Mouse (Mus musculus) layer of hippocampus, postnatal 25 days (tissue): ENCODE data around the gene Gm9999. TPM values are rescaled to one million over a fixed set of nuclear protein-coding genes. Genes with fewer than 3 reads are reported as not detected.

Experiments used
- DNase-seq, 2 experiments: peaks; one replicate each; pipeline ENCODE4 v3.0.0; 2022; ENCODE audit warnings: mixed read lengths in 2 of 2, low spot score in 1 of 2; ENCODE audit errors: extremely low spot score in 1 of 2
- total RNA-seq, 2 experiments: library from RNA; stranded (reverse); gene quantifications; 2 replicates each; pipeline ENCODE4 v1.2.3; 2021

The Gm9999 gene
- total RNA-seq, 2 experiments from 2014 or later, result not detected

DNA sequence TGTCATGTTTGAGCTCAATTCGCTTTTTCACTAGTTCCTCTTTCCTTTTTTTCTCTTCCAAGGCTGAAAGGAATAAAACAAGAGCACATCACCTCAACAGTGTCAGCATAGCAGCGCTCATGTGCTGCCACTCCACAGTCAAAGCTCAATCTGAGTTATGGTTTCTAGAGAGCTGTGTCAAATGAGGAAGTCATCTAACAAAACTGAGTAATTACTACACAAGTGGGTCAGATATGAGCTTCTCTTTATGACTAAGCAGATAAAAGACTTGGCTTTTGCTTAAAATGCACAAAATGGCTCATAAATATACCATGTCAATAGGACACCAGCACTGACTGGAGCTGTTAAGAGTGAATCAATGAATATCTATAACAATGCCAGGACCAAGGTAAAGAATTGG lies 15.6 kb downstream of the Gm9999 start:
- no peak for DNase-seq

DNA sequence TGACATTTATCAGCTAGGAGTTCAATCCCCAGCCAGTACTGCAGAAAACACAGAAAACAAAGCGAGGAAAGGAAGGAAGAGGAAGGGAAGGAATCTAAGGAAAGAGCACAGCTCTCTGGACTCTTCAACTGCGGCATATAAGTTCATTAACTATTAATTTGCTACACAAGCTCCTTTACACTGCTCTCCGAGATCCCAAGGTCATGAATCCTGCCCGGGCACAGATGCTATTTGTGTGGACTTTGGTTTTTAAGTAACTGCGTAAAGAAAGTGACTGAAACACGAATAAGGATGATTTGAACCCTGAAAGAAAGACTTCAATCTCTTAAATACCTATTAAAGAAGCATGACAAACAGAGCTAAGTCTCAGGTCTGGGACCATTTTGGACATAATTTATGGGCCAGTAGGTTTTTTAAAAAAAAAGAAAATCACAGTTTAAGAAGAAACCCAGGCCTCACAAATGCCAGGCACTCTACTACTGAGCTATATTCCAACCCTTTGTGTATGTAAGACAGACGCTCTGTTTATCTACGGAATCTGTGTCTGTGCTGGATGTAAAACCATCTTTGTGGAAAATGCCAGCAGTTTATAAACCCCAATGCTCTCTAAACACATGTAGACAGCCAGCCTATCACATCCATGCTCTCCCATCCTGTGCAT lies 16.7 kb downstream of the Gm9999 start:
- DNase-seq, result no peak

DNA sequence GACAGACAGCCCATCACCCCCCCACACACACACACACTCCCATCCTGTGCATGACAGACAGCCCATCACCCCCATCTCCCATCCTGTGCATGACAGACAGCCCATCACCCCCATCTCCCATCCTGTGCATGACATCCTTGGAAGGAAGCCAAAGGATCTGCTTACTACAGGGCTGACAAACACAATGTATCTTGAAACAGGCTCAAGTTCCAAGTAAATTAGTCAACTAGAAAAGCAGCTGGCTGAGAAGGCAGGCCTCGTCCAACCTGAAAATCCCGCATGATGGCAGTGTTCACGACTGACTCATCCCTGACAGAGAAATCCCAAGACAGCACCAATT lies 17.2 kb downstream of the Gm9999 start:
- no peak for DNase-seq

DNA sequence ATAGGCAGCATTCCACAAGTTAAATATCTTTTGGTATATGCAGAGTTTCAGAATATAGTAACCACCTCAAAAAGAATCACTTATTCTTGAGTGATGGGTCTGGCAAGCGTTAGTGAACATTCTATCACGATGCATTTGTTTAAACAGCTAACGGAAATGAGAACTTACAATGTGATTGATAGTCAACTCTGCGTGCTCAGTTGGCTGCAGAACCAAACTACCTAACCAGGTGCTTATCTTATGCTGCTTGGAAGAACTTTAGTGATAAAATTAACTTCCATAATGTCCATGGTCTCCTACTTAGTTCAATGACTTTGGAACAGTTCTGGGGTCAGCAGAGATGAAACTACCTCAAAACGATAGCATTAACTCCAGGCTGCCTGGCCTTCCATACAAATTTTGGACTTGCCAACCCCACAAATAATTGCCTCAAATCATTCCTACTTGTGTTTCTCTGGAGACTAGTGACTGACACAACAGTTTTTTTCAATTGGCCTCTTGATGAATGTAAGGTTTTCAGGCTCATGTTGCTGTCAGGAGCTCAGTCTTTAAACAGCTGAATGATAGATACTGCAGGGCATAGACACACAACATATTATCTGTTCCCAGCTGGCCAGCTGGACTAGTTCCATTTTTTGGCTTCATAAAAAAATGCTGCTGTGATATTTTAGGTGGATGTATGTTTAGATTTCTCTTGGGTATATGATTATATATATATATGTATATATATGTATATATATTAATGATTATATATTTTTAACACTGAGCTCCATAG lies 17.9 kb downstream of the Gm9999 start:
- DNase-seq, result no peak

DNA sequence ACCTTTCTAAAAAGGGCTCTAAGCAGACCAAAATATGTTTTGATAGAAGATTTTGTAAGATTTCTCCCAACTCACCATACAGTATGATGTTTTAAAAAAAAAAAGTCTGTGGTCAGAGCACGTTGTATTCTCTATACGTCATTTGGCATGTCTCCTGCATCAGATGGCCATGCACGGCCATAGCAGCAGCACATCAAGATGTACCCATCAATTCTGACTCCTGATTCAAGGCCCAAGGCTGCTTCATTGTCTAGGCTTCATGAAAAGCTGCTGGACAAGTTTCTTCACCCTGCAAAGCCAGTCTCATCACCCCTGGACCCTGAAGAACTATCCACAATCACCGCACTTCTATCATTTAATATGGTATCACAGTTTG lies 18.5 kb downstream of the Gm9999 start:
- no peak for DNase-seq

DNA sequence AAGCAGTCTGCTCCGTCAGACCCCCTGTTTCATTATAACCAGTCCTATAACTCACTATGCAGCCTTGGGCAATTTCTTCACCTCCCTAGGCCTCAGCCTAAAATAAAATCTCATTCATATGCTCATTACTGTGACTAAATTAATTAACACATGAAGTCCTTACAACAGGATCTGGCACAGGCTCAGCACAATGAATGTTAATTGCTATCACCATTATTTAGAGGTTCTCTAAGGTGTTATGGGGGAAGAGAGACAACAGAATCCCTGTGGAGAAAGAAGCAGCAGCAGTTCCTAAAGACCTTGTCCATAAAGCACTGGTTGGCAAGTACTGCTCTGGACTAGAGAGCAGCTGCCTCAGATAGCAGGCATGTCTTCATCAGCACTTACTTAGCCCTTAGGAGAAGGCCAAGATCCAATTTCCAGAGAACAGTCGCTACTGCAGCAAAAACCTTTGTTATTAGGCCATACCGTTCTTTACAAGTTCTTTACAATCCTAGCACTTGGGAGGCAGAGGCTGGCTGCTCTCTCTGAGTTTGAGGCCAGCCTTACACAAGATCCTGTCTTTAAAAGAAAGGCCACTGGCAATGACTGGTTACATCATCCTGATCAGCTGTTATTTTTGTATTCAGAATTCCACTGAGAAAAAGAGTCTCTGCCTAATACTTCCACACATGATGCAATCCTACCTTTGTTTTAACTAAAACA lies 20.2 kb downstream of the Gm9999 start:
- no peak for DNase-seq

DNA sequence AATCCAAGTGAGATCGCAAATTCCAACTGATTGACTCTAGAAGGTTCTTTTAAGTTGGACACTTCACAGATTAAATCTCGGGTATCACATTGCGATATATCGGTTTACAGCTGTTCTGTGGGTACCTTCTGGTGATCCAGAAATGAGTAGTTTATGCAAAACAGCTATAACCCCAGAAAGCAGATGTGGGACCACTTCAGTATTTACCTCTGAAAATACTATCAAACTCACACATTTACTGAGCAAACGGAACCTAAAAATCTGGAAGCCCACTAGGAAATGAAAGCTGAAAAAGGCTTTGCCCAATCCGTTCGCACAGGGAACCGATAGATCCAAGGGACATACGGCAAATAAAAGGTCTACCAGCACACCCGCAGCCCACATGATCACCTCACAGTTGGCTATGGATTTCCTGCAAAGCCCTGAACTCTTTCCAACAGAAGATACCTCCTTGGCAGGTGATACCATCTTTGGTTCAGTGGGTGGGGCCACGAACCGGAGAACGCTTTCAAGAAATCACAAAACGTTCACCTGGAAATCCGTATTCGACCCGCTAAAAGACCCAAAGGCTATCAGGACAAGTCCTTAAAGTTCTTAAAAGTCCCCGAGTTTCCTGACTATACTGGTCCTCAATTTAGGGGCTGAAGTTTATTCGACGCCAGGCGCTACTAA lies 23.9 kb downstream of the Gm9999 start:
- DNase-seq, result no peak

DNA sequence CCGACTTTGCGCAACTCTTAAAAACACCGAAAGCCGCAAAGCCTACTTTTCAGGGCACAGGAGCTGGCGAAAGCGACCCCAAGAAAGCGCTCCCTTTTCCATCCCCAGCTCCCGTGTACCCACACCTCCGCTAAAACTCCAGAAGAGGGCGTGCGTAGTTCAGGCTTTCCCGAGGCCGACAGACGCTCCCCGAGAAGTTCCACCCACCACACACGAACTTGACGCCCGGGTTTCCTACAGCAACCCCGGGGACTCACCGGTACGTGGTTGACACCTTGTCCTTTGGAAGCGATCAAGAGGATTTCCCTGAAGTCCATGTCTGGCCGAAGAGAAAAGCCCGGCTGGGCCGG lies 24.4 kb downstream of the Gm9999 start:
- no peak for DNase-seq

DNA sequence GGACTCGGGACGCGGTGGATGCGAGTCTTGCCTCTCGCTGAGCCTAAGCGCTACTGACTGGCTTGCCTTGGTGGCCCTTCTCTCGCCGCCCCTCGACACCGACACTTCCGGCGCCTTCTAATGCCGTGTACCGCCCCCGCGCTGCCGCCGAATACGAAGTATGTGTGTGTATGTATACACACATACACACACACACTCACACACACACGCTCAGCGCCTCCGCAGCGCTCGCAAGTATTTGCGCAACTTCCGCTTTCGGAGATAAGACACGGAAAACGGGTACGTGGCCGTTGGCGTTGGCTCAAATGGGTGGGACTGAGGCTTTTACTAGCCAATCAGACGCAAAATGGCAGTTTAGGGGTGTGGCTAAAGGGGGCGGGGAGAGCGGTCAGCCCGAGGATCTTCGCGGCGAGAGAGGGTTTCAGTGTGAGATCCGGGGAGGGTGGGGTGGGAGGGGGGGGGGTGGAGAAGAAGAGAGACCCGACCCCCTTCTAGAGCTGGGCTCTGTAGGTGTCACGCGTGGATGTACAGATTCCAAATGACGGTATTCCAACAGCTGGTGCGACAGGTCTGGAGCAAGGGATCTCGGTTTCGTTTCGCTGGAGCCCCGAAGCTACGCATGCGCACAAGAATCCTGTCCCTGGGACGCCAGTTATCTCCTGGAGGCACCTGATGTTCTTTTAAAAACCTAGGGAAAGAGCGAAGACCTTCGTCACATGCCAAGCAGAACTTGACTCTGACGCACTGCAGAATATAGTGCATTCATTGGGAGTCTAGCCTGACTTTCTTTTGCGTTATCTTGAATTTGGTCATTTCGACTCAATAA lies 25.0 kb downstream of the Gm9999 start, which contains the start of gene Spty2d1:
Gene Spty2d1 (minus strand): TSS at position 244 of the 826 bp plus-strand sequence.
- DNase-seq, result peak; percentile 96 to 100

DNA sequence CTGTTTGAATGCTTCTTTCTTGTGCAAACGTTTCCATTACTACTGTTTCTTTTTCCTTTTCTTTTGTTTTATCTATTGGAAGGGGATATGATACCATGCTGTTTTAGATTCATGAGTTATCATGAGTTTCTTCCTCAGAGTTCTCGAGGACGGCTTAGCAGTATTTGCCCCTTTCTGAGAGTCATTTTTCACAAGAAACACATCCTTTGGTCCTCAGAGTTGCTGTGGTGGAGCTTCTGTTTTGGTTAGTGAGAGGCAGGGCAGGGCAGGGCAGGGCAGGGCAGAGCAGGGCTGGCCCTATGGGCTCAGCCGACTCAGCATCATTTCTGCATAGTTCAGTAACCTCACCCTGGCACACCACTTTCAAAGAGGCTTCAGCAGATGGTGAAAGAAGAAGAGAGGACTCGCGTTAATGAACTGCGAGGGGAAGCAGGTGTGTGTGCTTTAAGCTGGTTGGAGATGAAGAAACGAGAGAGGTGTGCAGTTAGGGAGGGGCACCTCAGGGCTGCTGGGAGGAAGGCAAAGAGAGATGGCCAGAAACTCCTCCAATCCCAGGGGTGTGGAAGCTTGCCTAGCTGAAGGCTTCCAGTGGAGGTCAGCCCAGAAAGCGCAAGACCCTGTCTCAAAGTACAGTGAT lies 29.9 kb downstream of the Gm9999 start:
- DNase-seq, result no peak

DNA sequence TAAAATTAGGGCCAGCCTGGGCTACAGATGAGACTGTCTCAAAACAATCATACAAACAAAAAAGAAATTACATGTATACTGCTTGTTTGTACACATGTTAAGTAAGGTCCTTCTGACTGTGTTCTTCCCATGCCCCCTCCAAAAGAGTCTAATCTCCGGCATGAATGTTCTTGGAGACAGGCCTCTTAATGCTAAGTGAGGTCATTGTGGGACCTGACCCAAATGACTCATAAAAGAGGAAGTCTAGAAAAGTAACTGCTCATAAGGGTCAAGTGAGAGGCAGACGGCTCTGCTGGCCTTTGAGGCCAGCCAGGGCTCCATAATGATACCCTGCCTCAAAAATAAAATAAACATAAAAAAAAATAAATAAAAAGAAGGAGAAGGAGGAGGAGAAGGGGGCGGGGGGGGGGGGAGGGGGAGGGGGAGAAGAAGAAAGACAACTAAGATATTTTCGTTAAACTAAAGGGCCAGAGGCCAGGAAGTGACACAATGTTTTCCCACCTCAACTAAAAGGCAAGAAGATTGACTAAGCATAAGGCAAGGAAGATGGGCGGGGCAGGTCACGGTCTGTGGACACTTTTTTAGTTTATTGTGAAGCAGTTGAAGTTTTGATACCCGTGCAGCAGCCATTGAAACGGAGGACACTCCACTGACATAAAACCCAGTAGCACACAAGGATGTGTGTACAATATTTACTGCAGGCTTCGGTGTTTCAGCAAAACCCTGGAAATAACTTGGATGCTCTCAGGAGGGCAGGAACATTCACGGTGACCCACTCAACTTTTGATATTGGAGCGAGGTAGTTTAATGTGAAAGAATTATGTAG lies 31.4 kb downstream of the Gm9999 start:
- DNase-seq, result no peak

DNA sequence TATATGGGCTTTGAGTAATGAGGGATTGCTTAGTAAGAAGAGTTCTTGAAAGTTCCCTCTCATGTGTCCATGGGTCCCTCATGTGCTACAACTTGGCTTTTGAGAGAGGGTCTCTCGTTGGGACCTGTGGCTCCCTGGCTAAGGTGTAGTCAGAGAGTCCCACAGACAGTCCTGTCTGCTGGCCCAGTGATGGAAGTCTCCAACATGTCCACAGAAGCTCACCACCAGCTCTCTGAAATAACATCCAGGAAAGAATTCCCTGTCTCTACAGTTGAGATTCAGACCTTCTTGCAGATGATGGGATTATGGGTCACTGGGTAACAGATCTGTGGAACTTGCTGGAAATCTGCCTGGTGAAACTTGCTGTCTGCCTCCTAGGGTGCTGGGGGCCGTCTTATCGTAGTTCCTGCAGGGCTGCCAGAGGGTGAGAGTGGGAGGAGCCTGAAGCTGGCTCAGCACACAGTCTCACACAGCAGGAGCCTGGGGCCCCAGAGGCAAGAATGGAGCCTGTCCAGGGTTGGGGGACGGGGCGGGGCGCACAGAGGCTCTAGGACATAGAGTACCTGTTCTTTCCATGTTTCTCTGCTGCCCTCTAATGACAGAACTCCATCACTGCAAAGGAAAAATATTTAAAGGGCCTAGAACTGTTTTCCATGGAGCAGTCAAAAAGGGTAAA lies 32.1 kb downstream of the Gm9999 start:
- peak in 1 of 2 experiments; percentile 60 for DNase-seq

DNA sequence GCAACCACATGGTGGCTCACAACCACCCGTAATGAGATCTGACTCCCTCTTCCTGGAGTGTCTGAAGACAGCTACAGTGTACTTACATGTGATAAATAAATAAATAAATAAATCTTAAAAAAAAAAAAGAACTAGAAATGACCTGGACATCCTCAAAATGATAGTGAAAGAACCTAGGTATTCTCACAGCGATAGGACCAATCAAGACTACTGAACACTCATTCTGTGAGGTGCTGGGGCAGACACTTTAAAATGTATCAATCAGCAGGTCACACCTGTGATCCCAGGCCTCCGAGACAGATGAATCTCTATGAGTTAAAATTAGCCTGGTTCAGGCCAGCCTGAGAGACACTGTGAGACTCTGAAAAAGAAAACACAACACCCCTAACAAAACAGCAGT lies 33.2 kb downstream of the Gm9999 start:
- no peak for DNase-seq

DNA sequence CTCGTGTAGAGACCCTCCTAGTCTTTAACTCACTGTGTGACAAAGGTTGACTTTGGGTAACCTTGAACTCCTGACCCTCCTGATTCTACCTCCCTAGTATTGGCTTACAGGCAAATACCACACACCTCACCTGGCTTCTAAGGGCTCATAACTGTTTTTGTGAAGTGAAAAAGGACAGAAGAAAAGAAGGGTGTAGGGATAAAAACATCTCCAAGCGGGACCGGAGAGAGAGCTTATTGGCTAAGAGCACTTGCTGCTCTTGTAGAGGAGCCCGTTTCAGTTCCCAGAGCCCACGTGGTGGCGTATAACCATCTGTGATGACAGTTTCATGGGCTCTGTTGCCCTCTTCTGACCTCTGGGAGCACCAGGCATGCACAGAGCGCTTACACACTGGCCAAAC lies 33.8 kb downstream of the Gm9999 start:
- no peak for DNase-seq

DNA sequence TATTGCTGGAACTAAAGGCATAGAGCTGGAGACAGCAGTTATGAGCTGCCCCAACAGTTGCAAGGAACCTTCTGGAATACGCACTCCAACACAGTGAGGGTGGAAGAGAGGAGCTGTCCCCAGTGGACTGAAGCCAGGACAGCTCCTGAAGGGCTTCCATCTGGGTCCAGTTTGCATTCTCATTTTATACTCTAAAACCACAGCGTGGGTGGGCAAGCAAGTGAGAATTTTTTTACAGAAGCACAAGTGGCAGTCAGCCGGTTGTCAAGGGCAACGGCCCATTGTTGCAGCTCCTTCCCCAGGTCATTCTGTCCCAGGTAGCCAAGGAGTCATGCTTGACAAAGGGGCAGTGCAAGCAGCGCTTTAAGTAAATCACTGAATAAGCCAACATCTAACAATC lies 36.3 kb downstream of the Gm9999 start:
- peak; percentile 17 to 23 for DNase-seq

DNA sequence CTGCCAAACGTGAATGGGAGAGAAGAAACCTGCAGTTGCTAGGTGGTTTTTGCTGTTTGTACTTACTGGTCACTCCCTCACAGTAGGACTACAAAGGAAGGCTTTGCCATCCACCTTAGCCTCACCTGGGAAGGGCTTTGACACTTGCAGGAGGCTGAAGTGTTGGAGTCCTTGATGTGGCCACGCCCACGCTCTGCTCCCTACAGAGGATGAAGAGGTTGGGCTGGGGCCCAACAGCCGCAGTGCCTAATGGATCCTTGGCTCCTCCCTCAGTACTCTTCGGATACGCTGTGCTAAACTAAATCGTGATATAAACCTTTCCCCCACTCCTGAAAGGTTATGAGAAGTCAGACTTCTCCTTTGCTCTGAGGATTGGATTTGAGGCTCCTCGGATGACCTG lies 37.6 kb downstream of the Gm9999 start:
- no peak for DNase-seq

DNA sequence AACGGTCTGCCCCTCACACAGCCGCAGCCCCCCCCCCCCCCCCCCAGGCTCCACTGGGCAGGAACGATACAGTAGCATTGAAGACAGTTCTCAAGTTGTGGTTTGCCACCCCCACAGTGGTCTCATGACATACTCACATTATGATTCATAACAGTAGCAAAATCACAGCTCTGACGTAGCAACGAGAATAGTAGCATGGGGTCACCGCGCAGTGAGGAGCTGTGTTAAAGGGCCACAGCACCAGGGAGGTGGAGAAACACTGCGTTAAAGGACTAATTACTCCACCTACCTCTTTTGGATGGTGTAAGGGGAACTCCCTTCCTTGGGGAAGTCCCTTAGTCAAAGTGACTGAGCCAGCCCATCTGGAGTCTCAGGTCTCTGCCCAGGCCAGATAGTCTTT lies 39.1 kb downstream of the Gm9999 start:
- no peak for DNase-seq

DNA sequence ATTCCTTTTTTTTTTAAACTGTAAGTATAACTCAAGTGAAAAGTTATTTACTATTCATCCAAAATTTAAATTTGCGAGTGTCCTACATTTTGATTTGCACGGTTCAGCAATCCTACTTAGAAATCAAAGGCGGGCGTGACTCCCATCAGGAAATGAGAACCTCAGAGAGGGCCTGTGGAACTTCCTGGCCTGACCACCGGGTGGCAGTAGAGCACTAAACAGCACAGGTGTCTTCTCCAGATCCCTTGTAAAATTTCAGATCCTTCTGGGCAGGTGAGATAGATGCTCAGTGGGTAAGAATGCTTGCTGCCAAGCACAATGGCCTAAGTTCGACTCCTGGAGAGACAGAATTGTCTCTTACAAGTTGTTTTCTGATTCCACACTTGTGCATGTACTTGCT lies 40.1 kb downstream of the Gm9999 start:
- peak; percentile 86 to 97 for DNase-seq
